Mouse (Mus musculus): ENCODE measurements around the gene Clec16a. TPM values are rescaled to one million over a fixed set of nuclear protein-coding genes. Genes with fewer than 3 reads are reported as not detected.
A peak's percentile ranks its signal among the peaks of the same experiment; 100 is the strongest.

Gene Clec16a
- polyA plus RNA-seq, 1 experiment from 2014 or later, result 32.1 TPM

DNA sequence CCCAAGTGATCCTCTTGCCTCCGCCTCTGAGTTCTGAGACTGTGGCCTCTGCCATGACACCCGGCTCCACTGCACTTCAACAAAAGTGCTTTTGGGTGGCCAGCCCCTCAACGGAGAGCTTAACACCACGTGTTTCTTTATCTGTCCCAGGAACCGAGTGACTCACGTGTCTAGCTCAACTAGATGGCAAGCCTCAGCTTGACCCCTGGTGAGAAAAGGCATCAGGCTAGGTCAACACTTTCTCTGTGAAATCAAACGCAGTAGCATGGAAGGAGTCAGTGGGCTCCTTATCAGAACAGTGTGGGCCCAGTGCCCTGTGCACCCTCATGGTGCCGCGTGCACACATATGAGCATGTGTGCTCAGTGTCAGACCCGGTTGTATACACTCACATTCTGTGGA lies 191.2 kb downstream of the Clec16a start:
- H3K9ac ChIP-seq (replicated peaks; ENCODE audit: low read length), result no peak overlapping the region
- no peak overlapping the region for H3K4me3 ChIP-seq (ENCODE audit: low read depth, low read length)
- H3K4me1 ChIP-seq (ENCODE audit: control insufficient read depth, insufficient read depth, low read length), result no peaks in the 10 kb centered on the region
- H3K27me3 ChIP-seq (ENCODE audit: control insufficient read depth, insufficient read depth, low read length), result no peaks in the 10 kb centered on the region
- DNase-seq (ENCODE audit: low spot score), result no peak
- H3K4me2 ChIP-seq (ENCODE audit: low read depth, low read length), result no peak overlapping the region
- 78% methylated on average over 10 of the region's 10 CpGs for WGBS
- no peak overlapping the region for H3K27ac ChIP-seq (replicated peaks; ENCODE audit: low read depth, low read length)
- H3K9me3 ChIP-seq (replicated peaks; ENCODE audit: control insufficient read depth, low read length), result no peaks in the 10 kb centered on the region
- no peak for ATAC-seq (replicated peaks; ENCODE audit: insufficient number of reproducible peaks, low FRiP score, low TSS enrichment, low read depth)
- H3K36me3 ChIP-seq (replicated peaks; ENCODE audit: control insufficient read depth, insufficient read depth, low read depth, low read length), result no peaks in the 10 kb centered on the region

DNA sequence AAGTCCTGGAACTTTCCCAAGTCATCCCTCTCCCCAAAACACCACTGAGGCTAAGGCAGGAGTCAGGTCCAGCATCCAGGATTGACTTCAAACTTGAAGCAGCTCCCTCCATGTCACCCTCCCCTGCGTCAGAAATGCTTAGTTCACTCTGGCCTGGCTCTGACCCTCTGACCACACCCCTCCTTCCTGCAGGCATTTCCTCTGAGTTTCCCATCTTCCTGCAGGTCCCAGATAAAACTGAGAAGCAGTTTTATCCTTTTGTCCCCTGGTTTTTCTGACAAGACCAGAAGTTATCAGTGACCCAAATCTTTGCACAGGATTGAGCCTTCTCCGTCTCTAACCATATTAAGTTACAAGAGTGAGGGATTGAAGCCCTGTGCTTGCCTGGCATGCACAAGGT lies 192.4 kb downstream of the Clec16a start:
- no peak overlapping the region for H3K9ac ChIP-seq (replicated peaks; ENCODE audit: low read length)
- ATAC-seq (replicated peaks; ENCODE audit: insufficient number of reproducible peaks, low FRiP score, low TSS enrichment, low read depth), result no peak
- no peaks in the 10 kb centered on the region for H3K36me3 ChIP-seq (replicated peaks; ENCODE audit: control insufficient read depth, insufficient read depth, low read depth, low read length)
- H3K27me3 ChIP-seq (ENCODE audit: control insufficient read depth, insufficient read depth, low read length), result no peaks in the 10 kb centered on the region
- whole genome bisulfite sequencing, result 21% methylated on average over 2 of the region's 2 CpGs
- no peaks in the 10 kb centered on the region for H3K9me3 ChIP-seq (replicated peaks; ENCODE audit: control insufficient read depth, low read length)
- peak overlapping the region; percentile 43 for H3K27ac ChIP-seq (replicated peaks; ENCODE audit: low read depth, low read length)
- peak; percentile 12 for DNase-seq (ENCODE audit: low spot score)
- H3K4me1 ChIP-seq (ENCODE audit: control insufficient read depth, insufficient read depth, low read length), result no peaks in the 10 kb centered on the region
- no peak overlapping the region for H3K4me3 ChIP-seq (ENCODE audit: low read depth, low read length)
- H3K4me2 ChIP-seq (ENCODE audit: low read depth, low read length), result no peak overlapping the region

DNA sequence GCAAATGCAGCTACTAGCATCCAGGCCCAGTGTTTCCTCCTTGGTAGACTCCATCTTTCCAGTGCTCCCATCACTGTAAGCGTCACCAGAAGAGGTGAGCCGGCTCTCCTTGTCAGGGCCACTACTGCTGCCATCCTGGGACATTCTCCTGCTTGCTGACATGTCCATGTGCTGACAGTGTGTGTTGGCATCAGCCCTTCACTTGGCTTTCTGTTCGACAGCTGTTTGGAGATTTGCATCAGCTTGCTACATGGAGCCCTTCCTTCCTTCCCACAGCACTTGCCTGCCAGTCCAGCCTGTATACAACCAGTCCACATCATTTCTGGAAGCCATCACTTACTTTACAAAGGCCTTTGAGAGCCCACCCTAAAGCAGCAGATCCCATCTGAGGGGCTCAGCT lies 193.7 kb downstream of the Clec16a start:
- Histone ChIP-seq H3K4me3 (ENCODE audit: low read depth, low read length) (no peak overlapping the region), H3K27ac (replicated peaks; ENCODE audit: low read depth, low read length) (no peak overlapping the region), H3K27me3 (ENCODE audit: control insufficient read depth, insufficient read depth, low read length) (no peaks in the 10 kb centered on the region), H3K9ac (replicated peaks; ENCODE audit: low read length) (no peak overlapping the region), H3K4me2 (ENCODE audit: low read depth, low read length) (no peak overlapping the region), H3K4me1 (ENCODE audit: control insufficient read depth, insufficient read depth, low read length) (no peaks in the 10 kb centered on the region), H3K9me3 (replicated peaks; ENCODE audit: control insufficient read depth, low read length) (no peaks in the 10 kb centered on the region), H3K36me3 (replicated peaks; ENCODE audit: control insufficient read depth, insufficient read depth, low read depth, low read length) (no peaks in the 10 kb centered on the region)
- 90% methylated on average over 3 of the region's 3 CpGs for WGBS
- ATAC-seq (replicated peaks; ENCODE audit: insufficient number of reproducible peaks, low FRiP score, low TSS enrichment, low read depth) (no peak), DNase-seq (ENCODE audit: low spot score) (no peak)

- no peaks in the 10 kb centered on the region for H3K27me3 ChIP-seq (ENCODE audit: control insufficient read depth, insufficient read depth, low read length)
- H3K27ac ChIP-seq (replicated peaks; ENCODE audit: low read depth, low read length), result no peak overlapping the region
- ATAC-seq (replicated peaks; ENCODE audit: insufficient number of reproducible peaks, low FRiP score, low TSS enrichment, low read depth), result no peak
- no peaks in the 10 kb centered on the region for H3K9me3 ChIP-seq (replicated peaks; ENCODE audit: control insufficient read depth, low read length)
- H3K4me2 ChIP-seq (ENCODE audit: low read depth, low read length), result no peak overlapping the region
- H3K9ac ChIP-seq (replicated peaks; ENCODE audit: low read length), result no peak overlapping the region
- no peak for DNase-seq (ENCODE audit: low spot score)
- 56% methylated on average over 9 of the region's 9 CpGs for WGBS
- H3K4me1 ChIP-seq (ENCODE audit: control insufficient read depth, insufficient read depth, low read length), result no peaks in the 10 kb centered on the region
- no peaks in the 10 kb centered on the region for H3K36me3 ChIP-seq (replicated peaks; ENCODE audit: control insufficient read depth, insufficient read depth, low read depth, low read length)
- H3K4me3 ChIP-seq (ENCODE audit: low read depth, low read length), result no peak overlapping the region
These were observed 194.8 kb downstream of the Clec16a start for GRCm38 (mm10) chr16:10739854-10740398.

DNA sequence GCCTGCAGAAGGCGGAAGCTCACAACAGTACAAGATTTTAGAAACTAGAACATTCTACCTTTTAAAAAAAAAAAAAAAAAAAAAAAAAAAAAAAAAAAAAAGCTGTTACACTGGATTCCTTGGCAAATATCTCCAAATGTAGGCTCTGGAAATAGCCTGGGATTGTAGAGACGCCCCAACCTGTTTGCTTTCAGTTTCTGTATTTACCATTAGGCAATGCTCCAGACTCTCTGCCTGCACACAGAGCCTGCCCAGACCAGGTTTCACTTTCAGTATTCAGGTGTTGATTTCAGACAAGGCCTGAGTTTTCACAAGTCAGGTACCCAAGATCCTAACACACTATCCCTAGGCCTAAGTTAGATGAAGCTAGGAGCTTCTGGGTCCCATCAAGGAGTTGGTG lies 195.9 kb downstream of the Clec16a start:
- WGBS, result 92% methylated on average over 2 of the region's 2 CpGs
- ATAC-seq (replicated peaks; ENCODE audit: insufficient number of reproducible peaks, low FRiP score, low TSS enrichment, low read depth) (no peak), DNase-seq (ENCODE audit: low spot score) (no peak)
- no peak overlapping the region for H3K4me2 ChIP-seq (ENCODE audit: low read depth, low read length)
- H3K36me3 ChIP-seq (replicated peaks; ENCODE audit: control insufficient read depth, insufficient read depth, low read depth, low read length), result no peaks in the 10 kb centered on the region
- no peak overlapping the region for H3K27ac ChIP-seq (replicated peaks; ENCODE audit: low read depth, low read length)
- no peaks in the 10 kb centered on the region for H3K9me3 ChIP-seq (replicated peaks; ENCODE audit: control insufficient read depth, low read length)
- H3K4me3 ChIP-seq (ENCODE audit: low read depth, low read length), result no peak overlapping the region
- H3K4me1 ChIP-seq (ENCODE audit: control insufficient read depth, insufficient read depth, low read length), result no peaks in the 10 kb centered on the region
- H3K9ac ChIP-seq (replicated peaks; ENCODE audit: low read length), result no peak overlapping the region
- no peaks in the 10 kb centered on the region for H3K27me3 ChIP-seq (ENCODE audit: control insufficient read depth, insufficient read depth, low read length)

GRCm38 (mm10) chr16:10749226-10749625 lies 204.1 kb downstream of the Clec16a start:
- Histone ChIP-seq H3K9me3 (replicated peaks; ENCODE audit: control insufficient read depth, low read length) (no peaks in the 10 kb centered on the region), H3K9ac (replicated peaks; ENCODE audit: low read length) (no peak overlapping the region), H3K4me2 (ENCODE audit: low read depth, low read length) (no peak overlapping the region), H3K27me3 (ENCODE audit: control insufficient read depth, insufficient read depth, low read length) (no peaks in the 10 kb centered on the region), H3K36me3 (replicated peaks; ENCODE audit: control insufficient read depth, insufficient read depth, low read depth, low read length) (no peaks in the 10 kb centered on the region), H3K4me1 (ENCODE audit: control insufficient read depth, insufficient read depth, low read length) (no peaks in the 10 kb centered on the region), H3K27ac (replicated peaks; ENCODE audit: low read depth, low read length) (no peak overlapping the region), H3K4me3 (ENCODE audit: low read depth, low read length) (no peak overlapping the region)
- ATAC-seq (replicated peaks; ENCODE audit: insufficient number of reproducible peaks, low FRiP score, low TSS enrichment, low read depth) (no peak), DNase-seq (ENCODE audit: low spot score) (no peak)
- 71% methylated on average over 7 of the region's 7 CpGs for WGBS

DNA sequence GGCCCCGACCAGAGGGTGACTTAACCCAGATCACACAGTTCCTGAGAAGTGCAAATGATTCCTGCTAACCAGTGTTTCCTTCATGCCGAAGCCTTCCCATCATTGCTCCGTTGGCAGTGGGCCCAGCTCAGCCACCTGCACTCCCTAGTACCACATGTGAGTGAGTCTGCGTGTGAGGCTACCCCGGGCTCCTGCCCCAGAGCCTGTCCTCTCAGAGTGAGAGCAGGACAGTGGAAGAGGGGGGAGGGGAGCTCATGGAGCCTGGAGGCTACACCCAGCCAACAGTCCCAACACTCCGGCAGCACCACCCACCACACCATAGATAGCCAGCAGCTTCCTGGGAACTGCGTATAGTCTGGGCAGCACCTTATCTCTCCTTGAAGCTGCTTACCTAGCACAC lies 204.7 kb downstream of the Clec16a start:
- H3K9me3 ChIP-seq (replicated peaks; ENCODE audit: control insufficient read depth, low read length), result no peaks in the 10 kb centered on the region
- 70% methylated on average over 7 of the region's 7 CpGs for WGBS
- no peak overlapping the region for H3K9ac ChIP-seq (replicated peaks; ENCODE audit: low read length)
- H3K4me1 ChIP-seq (ENCODE audit: control insufficient read depth, insufficient read depth, low read length), result no peaks in the 10 kb centered on the region
- no peaks in the 10 kb centered on the region for H3K36me3 ChIP-seq (replicated peaks; ENCODE audit: control insufficient read depth, insufficient read depth, low read depth, low read length)
- ATAC-seq (replicated peaks; ENCODE audit: insufficient number of reproducible peaks, low FRiP score, low TSS enrichment, low read depth) (no peak), DNase-seq (ENCODE audit: low spot score) (no peak)
- H3K27me3 ChIP-seq (ENCODE audit: control insufficient read depth, insufficient read depth, low read length), result no peaks in the 10 kb centered on the region
- H3K27ac ChIP-seq (replicated peaks; ENCODE audit: low read depth, low read length), result no peak overlapping the region
- no peak overlapping the region for H3K4me3 ChIP-seq (ENCODE audit: low read depth, low read length)
- no peak overlapping the region for H3K4me2 ChIP-seq (ENCODE audit: low read depth, low read length)

DNA sequence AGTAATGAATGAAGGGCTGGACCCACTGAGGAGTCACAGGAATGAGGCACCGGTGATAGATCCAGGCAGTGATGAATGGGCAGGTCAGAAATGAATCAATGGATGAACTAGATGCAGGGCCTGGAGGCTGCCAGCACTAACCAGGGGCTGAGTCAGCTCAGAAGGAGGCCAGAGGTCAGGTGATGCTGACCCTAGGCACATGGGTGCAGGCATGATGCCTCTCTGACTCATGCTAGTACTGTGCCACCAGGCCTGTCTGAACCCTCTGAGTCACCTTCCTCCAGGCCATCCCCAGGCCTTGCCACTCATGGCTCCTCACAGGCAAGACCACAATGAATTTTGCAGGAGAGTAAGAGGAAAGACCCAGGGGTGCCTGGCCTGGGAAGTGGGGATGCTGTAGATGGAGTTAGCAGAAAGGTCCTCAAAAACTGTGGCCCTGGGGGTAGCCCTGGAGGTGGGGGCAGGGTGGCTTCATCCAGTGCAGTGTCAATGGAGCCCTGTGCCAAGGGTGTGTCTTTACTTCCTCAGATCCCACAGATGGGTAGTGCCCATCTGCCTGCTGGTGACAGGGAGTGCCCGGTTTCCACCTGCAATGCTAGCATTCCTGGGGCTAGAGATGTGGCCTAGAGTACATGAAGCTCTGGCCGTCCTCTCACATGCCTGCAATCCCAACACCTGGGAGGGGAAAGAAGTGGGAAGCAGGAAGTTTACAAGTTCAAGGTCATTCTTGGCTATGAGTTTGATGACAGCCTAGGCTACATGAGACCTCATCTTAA lies 209.6 kb downstream of the Clec16a start:
- DNase-seq (ENCODE audit: low spot score) (no peak), ATAC-seq (replicated peaks; ENCODE audit: insufficient number of reproducible peaks, low FRiP score, low TSS enrichment, low read depth) (no peak)
- Histone ChIP-seq H3K4me1 (ENCODE audit: control insufficient read depth, insufficient read depth, low read length) (no peaks in the 10 kb centered on the region), H3K9me3 (replicated peaks; ENCODE audit: control insufficient read depth, low read length) (no peaks in the 10 kb centered on the region), H3K4me3 (ENCODE audit: low read depth, low read length) (no peak overlapping the region), H3K9ac (replicated peaks; ENCODE audit: low read length) (no peak overlapping the region), H3K27me3 (ENCODE audit: control insufficient read depth, insufficient read depth, low read length) (no peaks in the 10 kb centered on the region), H3K36me3 (replicated peaks; ENCODE audit: control insufficient read depth, insufficient read depth, low read depth, low read length) (no peaks in the 10 kb centered on the region), H3K27ac (replicated peaks; ENCODE audit: low read depth, low read length) (no peak overlapping the region), H3K4me2 (ENCODE audit: low read depth, low read length) (no peak overlapping the region)
- 83% methylated on average over 3 of the region's 3 CpGs for WGBS
